Mouse (Mus musculus) liver, embryonic 15.5 days (tissue): Measurements from ENCODE around the gene Ttll5. TPM values are rescaled to one million over a fixed set of nuclear protein-coding genes. Genes with fewer than 3 reads are reported as not detected.

Source experiments
- ATAC-seq: fragments of 200-750 bp; cut with Nextera tagmentation; 2 replicates; pipeline ENCODE4 v1.8.0; 2017; ENCODE audit warnings: moderate number of reproducible peaks, mild to moderate bottlenecking, moderate library complexity; ENCODE audit not compliant: insufficient read depth
- H3K27ac ChIP-seq: fragments of 300-500 bp; sonication (generic); replicated peaks from 2 replicates; pipeline ENCODE4 v1.5.1; 2015; ENCODE audit warnings: mild to moderate bottlenecking, inconsistent platforms
- H3K27me3 ChIP-seq: fragments of 300-500 bp; sonication (generic); 2 replicates; pipeline ENCODE4 v1.6.1; 2015; ENCODE audit warnings: mild to moderate bottlenecking, inconsistent platforms
- H3K36me3 ChIP-seq: fragments of 300-500 bp; sonication (generic); replicated peaks from 2 replicates; pipeline ENCODE4 v1.6.1; 2015; ENCODE audit warnings: moderate library complexity, mild to moderate bottlenecking, inconsistent platforms
- H3K4me1 ChIP-seq: fragments of 300-500 bp; sonication (generic); replicated peaks from 2 replicates; pipeline ENCODE4 v1.6.1; 2015; ENCODE audit warnings: inconsistent platforms
- H3K4me2 ChIP-seq: fragments of 300-500 bp; sonication (generic); 2 replicates; pipeline ENCODE4 v1.6.1; 2015; ENCODE audit warnings: moderate library complexity, mild to moderate bottlenecking, inconsistent platforms
- H3K4me3 ChIP-seq: fragments of 300-500 bp; sonication (generic); replicated peaks from 2 replicates; pipeline ENCODE4 v1.5.1; 2015; ENCODE audit warnings: mild to moderate bottlenecking, inconsistent platforms
- H3K9ac ChIP-seq: fragments of 300-500 bp; sonication (generic); 2 replicates; pipeline ENCODE4 v1.6.1; 2015; ENCODE audit warnings: moderate library complexity, mild to moderate bottlenecking, inconsistent platforms
- H3K9me3 ChIP-seq: fragments of 300-500 bp; sonication (generic); replicated peaks from 2 replicates; pipeline ENCODE4 v1.6.1; 2016; ENCODE audit warnings: inconsistent platforms
- WGBS: fragments of 180-500 bp; shearing (Covaris S2); methylation state at CpG from one replicate; pipeline ENCODE4 v1.1.7; 2015; ENCODE audit warnings: mixed read lengths; ENCODE audit not compliant: insufficient replicate concordance; 5-methylcytosine and 5-hydroxymethylcytosine counted together
- polyA plus RNA-seq: library from polyadenylated mRNA; unstranded; fragments of >200 nt; fragmentation: Nextera tagmentation; extraction: Ambion mirVana; gene quantifications from 2 replicates; pipeline ENCODE4 v1.2.1, GENCODE M21; 2015

Gene Ttll5
- polyA plus RNA-seq, 1 experiment from 2014 or later: 5.5 TPM

DNA sequence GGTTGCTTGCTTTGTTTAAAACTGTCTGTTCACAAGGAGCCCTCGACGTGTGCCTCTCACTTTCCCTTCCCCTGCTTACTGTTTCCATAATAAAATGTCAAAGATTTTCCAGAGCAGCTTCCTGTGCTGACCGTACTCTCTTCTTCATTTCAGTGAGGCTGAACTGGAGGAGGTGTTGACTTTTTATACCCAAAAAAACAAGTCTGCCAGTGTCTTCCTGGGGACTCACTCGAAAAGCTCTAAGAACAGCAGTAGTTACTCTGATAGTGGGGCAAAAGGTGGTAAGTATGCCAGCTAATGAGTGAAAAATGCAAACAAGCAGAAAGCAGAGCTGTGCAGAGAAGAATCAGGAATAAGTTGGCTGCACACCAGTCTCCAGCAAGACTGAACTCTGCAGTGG lies 105.3 kb downstream of the Ttll5 start:
- Histone ChIP-seq H3K27ac (no peak overlapping the region), H3K9ac (no peak overlapping the region), H3K4me2 (no peak overlapping the region), H3K4me1 (no peaks in the 10 kb centered on the region), H3K36me3 (peaks cover 48% of the 10 kb centered on the region), H3K9me3 (no peaks in the 10 kb centered on the region), H3K27me3 (no peaks in the 10 kb centered on the region), H3K4me3 (no peak overlapping the region)
- ATAC-seq: no peak
- 73% methylated on average over 4 of the region's 4 CpGs for WGBS

DNA sequence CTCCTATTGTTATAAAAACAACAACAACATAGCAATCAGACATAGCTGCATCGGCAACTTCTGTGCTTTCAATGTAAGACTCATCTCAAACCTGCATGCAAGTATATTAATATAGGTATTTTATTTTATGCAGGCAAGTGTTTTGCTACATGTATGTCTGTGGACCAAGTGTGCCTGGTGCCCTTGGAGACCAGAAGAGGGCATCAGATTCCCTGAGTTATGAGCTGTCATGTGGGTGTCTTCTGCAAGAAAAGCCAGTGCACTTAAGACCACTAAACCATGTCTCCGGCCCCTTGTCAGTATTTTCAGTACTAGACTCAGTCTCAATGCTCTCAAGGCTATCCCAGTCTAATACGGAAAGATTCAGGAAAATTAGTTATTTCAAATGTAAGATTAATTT lies 106.3 kb downstream of the Ttll5 start:
- Histone ChIP-seq H3K27ac (no peak overlapping the region), H3K9me3 (no peaks in the 10 kb centered on the region), H3K4me3 (no peak overlapping the region), H3K27me3 (no peaks in the 10 kb centered on the region), H3K9ac (no peak overlapping the region), H3K36me3 (peaks cover 43% of the 10 kb centered on the region), H3K4me1 (no peaks in the 10 kb centered on the region), H3K4me2 (no peak overlapping the region)
- 76% methylated on average over 3 of the region's 3 CpGs for WGBS
- ATAC-seq: no peak

DNA sequence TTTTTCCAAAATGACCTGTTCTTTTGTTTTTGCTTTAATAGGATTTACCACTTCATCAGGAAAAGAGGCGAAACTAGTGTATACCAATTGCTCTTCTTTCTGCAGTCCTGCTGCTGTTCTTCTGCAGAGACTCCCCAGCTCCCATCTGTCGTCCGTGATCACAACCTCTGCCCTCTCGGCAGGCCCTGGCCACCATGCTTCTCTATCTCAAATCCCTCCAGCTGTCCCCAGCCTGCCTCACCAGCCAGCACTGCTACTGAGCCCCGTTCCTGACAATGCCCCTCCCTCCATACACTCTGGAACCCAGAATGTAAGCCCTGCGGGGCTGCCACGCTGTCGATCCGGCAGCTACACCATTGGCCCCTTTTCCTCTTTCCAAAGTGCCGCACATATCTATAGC lies 108.8 kb downstream of the Ttll5 start:
- Histone ChIP-seq H3K4me2 (no peak overlapping the region), H3K4me3 (no peak overlapping the region), H3K4me1 (no peaks in the 10 kb centered on the region), H3K27me3 (no peaks in the 10 kb centered on the region), H3K9me3 (no peaks in the 10 kb centered on the region), H3K27ac (no peak overlapping the region), H3K36me3 (peaks cover 35% of the 10 kb centered on the region), H3K9ac (no peak overlapping the region)
- no peak for ATAC-seq
- 85% methylated on average over 10 of the region's 10 CpGs for WGBS

DNA sequence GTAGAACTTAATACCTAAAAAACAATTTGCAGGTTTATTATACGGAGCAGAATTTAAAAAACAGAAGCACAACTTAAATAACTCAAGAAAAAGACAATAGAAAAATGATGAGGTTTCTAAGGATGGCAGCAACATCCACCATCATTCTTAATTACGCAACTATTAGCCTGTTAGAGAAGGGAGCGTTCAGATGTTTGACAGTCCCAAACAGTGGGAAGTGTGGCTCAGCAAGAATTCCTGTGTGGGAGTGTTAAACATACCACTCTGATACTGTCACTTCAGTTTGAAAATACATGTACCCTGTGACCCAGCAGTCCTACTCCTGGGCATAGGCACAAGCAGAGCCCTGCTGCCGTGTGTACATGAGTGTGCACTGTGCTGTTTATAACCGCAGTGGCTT lies 112.9 kb downstream of the Ttll5 start:
- no peak overlapping the region for H3K4me3 ChIP-seq
- no peak overlapping the region for H3K4me2 ChIP-seq
- ATAC-seq: no peak
- no peak overlapping the region for H3K9ac ChIP-seq
- no peaks in the 10 kb centered on the region for H3K27me3 ChIP-seq
- no peak overlapping the region for H3K27ac ChIP-seq
- H3K4me1 ChIP-seq: no peaks in the 10 kb centered on the region
- H3K9me3 ChIP-seq: no peaks in the 10 kb centered on the region
- 79% methylated on average over 5 of the region's 5 CpGs for WGBS
- peaks cover 23% of the 10 kb centered on the region for H3K36me3 ChIP-seq

DNA sequence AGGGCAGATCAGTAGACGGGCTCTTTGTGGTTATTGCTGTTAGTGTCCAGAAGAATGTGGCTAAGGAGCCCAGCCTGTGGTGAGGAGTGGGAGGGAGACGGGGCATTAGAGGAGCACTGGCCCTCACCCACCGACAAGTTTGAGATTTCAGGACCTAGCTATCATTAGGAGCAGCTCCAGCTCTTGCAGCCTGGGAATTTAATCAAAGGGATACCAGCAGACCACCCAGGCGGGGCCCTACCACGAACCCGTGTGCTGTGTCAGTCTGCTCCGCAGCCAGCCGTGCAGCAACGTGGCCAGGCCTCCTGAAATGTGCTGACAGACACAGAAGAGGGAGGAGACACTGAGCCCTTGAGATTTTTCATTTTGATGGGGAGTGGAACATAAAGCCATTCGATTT lies 119.0 kb downstream of the Ttll5 start:
- no peaks in the 10 kb centered on the region for H3K36me3 ChIP-seq
- no peaks in the 10 kb centered on the region for H3K9me3 ChIP-seq
- H3K9ac ChIP-seq: no peak overlapping the region
- H3K4me3 ChIP-seq: no peak overlapping the region
- no peaks in the 10 kb centered on the region for H3K27me3 ChIP-seq
- no peak for ATAC-seq
- 45% methylated on average over 10 of the region's 10 CpGs for WGBS
- no peak overlapping the region for H3K4me2 ChIP-seq
- no peaks in the 10 kb centered on the region for H3K4me1 ChIP-seq
- H3K27ac ChIP-seq: no peak overlapping the region

DNA sequence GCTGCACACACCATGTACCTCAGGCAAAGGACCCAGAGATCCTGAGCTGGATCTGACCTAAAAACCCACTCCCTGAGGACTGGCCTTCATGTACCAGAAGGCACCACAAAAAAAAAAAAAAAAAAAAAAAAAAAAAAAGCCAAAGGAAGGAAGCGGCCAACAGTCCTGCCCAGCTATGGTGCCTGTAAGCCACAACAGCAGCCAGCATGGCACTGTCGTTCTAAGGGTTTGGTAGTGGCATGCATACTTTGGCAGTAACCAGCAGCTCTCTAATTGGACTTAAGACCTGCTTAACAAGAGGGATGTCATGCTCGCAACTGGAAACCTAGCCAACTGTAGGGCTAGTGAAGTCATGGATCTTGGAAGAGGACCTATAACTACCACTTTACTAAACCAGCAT lies 120.0 kb downstream of the Ttll5 start:
- ATAC-seq: no peak
- no peaks in the 10 kb centered on the region for H3K27me3 ChIP-seq
- H3K4me3 ChIP-seq: no peak overlapping the region
- no peaks in the 10 kb centered on the region for H3K4me1 ChIP-seq
- H3K9me3 ChIP-seq: no peaks in the 10 kb centered on the region
- H3K27ac ChIP-seq: no peak overlapping the region
- no peak overlapping the region for H3K4me2 ChIP-seq
- 60% methylated on average over 3 of the region's 3 CpGs for WGBS
- no peak overlapping the region for H3K9ac ChIP-seq
- H3K36me3 ChIP-seq: no peaks in the 10 kb centered on the region

DNA sequence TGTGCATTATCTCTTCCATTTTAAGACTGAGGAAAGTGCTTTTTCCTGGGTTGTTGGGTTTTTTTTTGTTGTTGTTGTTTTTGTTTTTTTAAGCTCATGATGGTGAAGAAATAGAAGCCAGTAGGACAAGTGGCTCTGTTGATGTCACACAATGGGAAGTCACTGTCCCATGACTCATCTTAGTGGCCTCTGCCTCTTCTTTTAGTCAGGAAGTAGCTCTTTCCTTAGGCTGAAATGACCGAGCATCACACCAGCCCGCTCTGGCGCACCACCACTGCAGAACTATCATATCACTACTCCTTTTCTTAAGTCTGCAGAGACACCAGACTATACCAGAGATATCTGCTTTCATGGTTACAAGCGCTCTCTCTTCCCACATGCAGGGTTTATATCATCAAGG lies 122.7 kb downstream of the Ttll5 start:
- H3K4me1 ChIP-seq: no peaks in the 10 kb centered on the region
- H3K27me3 ChIP-seq: no peaks in the 10 kb centered on the region
- no peak overlapping the region for H3K4me2 ChIP-seq
- H3K9ac ChIP-seq: no peak overlapping the region
- 68% methylated on average over 4 of the region's 4 CpGs for WGBS
- no peaks in the 10 kb centered on the region for H3K36me3 ChIP-seq
- H3K27ac ChIP-seq: no peak overlapping the region
- no peak overlapping the region for H3K4me3 ChIP-seq
- H3K9me3 ChIP-seq: no peaks in the 10 kb centered on the region
- no peak for ATAC-seq

DNA sequence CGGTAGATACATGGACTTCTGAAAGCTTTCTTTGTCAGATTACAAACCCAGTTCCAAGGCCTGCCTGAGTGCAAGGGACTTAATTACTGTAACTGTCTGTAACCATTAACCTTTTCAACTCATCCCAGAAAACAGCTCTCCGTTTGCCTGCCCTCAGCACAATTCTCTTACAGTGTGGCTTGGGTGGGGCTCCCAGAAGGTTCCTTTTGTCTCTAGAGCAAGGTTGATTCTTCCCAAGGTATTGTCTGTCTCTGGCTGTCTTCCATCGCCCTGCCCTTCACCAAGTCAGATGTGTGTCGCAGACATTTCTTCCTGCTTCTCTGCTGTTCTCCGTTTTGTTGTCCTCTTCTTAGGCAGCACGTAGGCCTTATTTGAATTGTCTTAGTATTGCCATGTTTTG lies 125.2 kb downstream of the Ttll5 start:
- Histone ChIP-seq H3K27ac (no peak overlapping the region), H3K9ac (no peak overlapping the region), H3K27me3 (no peaks in the 10 kb centered on the region), H3K9me3 (no peaks in the 10 kb centered on the region), H3K4me3 (no peak overlapping the region), H3K4me1 (no peaks in the 10 kb centered on the region), H3K36me3 (no peaks in the 10 kb centered on the region), H3K4me2 (no peak overlapping the region)
- no peak for ATAC-seq
- 79% methylated on average over 6 of the region's 6 CpGs for WGBS

DNA sequence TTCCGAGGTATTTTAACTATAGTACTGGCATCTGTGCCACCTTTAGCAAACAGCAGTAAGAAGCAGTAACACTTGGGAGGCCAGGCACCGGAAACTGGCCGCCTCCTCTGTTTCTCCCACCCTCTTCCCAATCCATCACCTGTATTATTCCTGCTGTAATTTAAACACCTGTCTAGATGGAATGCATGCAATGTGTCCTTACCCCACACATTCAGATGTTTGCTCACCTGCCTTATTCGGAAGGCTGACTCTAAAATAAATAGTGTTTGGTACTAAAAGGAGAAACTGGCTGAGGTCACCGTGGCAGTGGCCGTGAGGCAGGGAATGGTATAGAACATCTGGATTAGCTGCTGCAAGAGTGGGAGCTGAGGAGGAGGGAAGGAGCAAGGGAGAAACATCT lies 125.9 kb downstream of the Ttll5 start:
- Histone ChIP-seq H3K4me2 (no peak overlapping the region), H3K9me3 (no peaks in the 10 kb centered on the region), H3K9ac (no peak overlapping the region), H3K27ac (no peak overlapping the region), H3K36me3 (no peaks in the 10 kb centered on the region), H3K27me3 (no peaks in the 10 kb centered on the region), H3K4me1 (no peaks in the 10 kb centered on the region), H3K4me3 (no peak overlapping the region)
- 75% methylated on average over 6 of the region's 6 CpGs for WGBS
- no peak for ATAC-seq

DNA sequence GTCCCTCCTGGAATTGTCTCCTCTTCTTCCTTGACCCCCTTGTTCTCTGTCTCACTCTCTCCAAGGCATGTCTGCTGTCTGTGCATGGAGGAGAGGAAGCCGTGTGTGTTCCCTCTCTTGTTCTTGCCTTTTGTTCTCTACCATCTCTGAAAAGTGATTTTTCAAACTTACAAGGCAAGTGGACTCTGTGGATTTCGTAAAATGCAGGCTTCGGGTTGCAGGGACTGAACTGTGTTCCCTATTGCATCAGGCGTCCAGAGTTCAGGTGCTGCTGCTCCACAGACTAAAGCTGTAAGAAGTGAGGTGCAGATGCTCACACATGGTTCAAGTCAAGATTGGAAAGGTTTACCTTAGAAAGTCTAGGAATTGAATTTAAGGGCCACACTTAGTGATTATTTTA lies 126.6 kb downstream of the Ttll5 start:
- Histone ChIP-seq H3K4me1 (no peaks in the 10 kb centered on the region), H3K4me2 (no peak overlapping the region), H3K4me3 (no peak overlapping the region), H3K36me3 (no peaks in the 10 kb centered on the region), H3K9me3 (no peaks in the 10 kb centered on the region), H3K27me3 (no peaks in the 10 kb centered on the region), H3K27ac (no peak overlapping the region), H3K9ac (no peak overlapping the region)
- 65% methylated on average over 4 of the region's 4 CpGs for WGBS
- ATAC-seq: no peak

DNA sequence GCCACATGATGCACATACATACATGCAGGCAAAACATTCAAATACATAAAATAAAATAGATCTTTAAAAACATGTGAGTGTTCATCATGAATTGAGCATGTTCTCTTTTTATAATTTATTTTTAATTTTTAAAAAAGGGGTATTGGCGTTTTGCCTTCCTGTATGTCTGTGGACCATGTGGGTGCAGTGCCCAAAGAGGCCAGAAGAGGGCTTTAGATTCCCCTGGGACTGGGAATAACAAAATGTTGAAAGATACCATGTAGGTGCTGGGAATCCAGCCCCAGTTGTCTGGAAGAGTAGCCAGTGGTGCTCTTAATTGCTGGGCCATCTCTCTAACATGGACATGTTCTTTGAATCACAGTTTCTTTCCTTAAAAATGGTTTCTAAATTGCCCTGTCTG lies 127.4 kb downstream of the Ttll5 start:
- Histone ChIP-seq H3K27me3 (no peaks in the 10 kb centered on the region), H3K9ac (no peak overlapping the region), H3K4me2 (no peak overlapping the region), H3K9me3 (no peaks in the 10 kb centered on the region), H3K27ac (no peak overlapping the region), H3K4me3 (no peak overlapping the region), H3K36me3 (no peaks in the 10 kb centered on the region), H3K4me1 (no peaks in the 10 kb centered on the region)
- ATAC-seq: no peak
- 80% methylated on average over 1 of the region's 1 CpGs for WGBS

DNA sequence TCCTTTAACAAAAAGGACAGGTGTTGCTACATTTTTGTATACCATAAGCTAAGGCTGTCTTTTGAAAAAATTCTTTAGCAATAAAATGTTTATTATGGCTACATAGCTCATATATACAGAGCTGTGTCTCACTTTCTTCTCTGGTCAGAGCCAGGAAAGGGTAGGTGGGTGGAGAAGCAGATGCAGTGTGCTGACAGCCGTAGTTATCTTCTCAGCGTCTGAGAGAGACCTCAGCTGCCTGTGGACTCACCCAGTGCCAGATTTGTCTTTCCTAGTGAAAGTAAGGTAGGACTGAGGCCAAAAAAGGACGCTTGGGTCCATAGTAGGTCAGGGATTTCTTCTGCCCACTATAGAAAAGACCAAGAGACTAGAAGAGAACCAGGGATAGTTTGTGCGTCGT lies 127.9 kb downstream of the Ttll5 start:
- Histone ChIP-seq H3K4me3 (no peak overlapping the region), H3K36me3 (no peaks in the 10 kb centered on the region), H3K27ac (no peak overlapping the region), H3K4me1 (no peaks in the 10 kb centered on the region), H3K27me3 (no peaks in the 10 kb centered on the region), H3K9me3 (no peaks in the 10 kb centered on the region), H3K9ac (no peak overlapping the region), H3K4me2 (no peak overlapping the region)
- ATAC-seq: no peak
- WGBS: 82% methylated on average over 5 of the region's 5 CpGs
